Mouse (Mus musculus) kidney, postnatal 14 days (tissue): ENCODE data around the gene Tpd52l2.
"Not testable (repeated sequence)": the region's sequence is repeated elsewhere in the genome, so short reads cannot be mapped to it uniquely, and the experiment has no call there.

Experiments
- DNase-seq: peaks from one replicate; pipeline ENCODE4 v3.0.0; 2022; ENCODE audit warnings: mixed read lengths

The Tpd52l2 gene

GRCm38 (mm10) chr2:181487338-181488277 is 9.3 kb upstream of the Tpd52l2 start:
- DNase-seq = peak; percentile 86

- DNase-seq = peak; percentile 37
Observed at GRCm38 (mm10) chr2:181491432-181492205, 5.3 kb upstream of the Tpd52l2 start.

GRCm38 (mm10) chr2:181492206-181492605 is 4.7 kb upstream of the Tpd52l2 start:
- DNase-seq = no peak

- no peak for DNase-seq
Observed at GRCm38 (mm10) chr2:181493156-181493927, 3.6 kb upstream of the Tpd52l2 start, which contains the start of gene Abhd16b. TSS of gene Abhd16b (plus strand) at chr2:181493206.

- no peak for DNase-seq
Observed at GRCm38 (mm10) chr2:181494266-181494945, 2.5 kb upstream of the Tpd52l2 start.

GRCm38 (mm10) chr2:181495845-181496244 is 1.1 kb upstream of the Tpd52l2 start:
- not testable (repeated sequence) for DNase-seq

- DNase-seq = peak; percentile 79
Observed at GRCm38 (mm10) chr2:181496281-181496680, 661 bp upstream of the Tpd52l2 start.

- peak; percentile 74 for DNase-seq
Observed at GRCm38 (mm10) chr2:181497548-181497875, 570 bp downstream of the Tpd52l2 start.

GRCm38 (mm10) chr2:181498644-181499043 is 1.7 kb downstream of the Tpd52l2 start:
- DNase-seq = no peak

GRCm38 (mm10) chr2:181509191-181509590 is 12.2 kb downstream of the Tpd52l2 start:
- DNase-seq = no peak

- DNase-seq = no peak
Observed at GRCm38 (mm10) chr2:181511231-181511630, 14.3 kb downstream of the Tpd52l2 start.

- DNase-seq = no peak
Observed at GRCm38 (mm10) chr2:181519201-181519600, 22.3 kb downstream of the Tpd52l2 start.

- peak; percentile 99 for DNase-seq
Observed at GRCm38 (mm10) chr2:181520118-181520935, 23.4 kb downstream of the Tpd52l2 start, which contains the start of gene Dnajc5. TSS of gene Dnajc5 (plus strand) at chr2:181520485.

GRCm38 (mm10) chr2:181520936-181521227 is 23.9 kb downstream of the Tpd52l2 start:
- DNase-seq = no peak

GRCm38 (mm10) chr2:181521491-181521890 is 24.5 kb downstream of the Tpd52l2 start:
- DNase-seq = no peak

GRCm38 (mm10) chr2:181522811-181523210 is 25.9 kb downstream of the Tpd52l2 start:
- peak; percentile 17 for DNase-seq

GRCm38 (mm10) chr2:181525526-181525925 is 28.6 kb downstream of the Tpd52l2 start:
- DNase-seq = peak; percentile 16

GRCm38 (mm10) chr2:181529076-181529475 is 32.1 kb downstream of the Tpd52l2 start:
- no peak for DNase-seq

GRCm38 (mm10) chr2:181532589-181532988 is 35.6 kb downstream of the Tpd52l2 start:
- no peak for DNase-seq

- DNase-seq = no peak
Observed at GRCm38 (mm10) chr2:181536410-181536809, 39.5 kb downstream of the Tpd52l2 start.

GRCm38 (mm10) chr2:181537444-181538047 is 40.6 kb downstream of the Tpd52l2 start:
- DNase-seq = no peak
